Mouse (Mus musculus): ENCODE results near the gene Pou2f2.

Gene Pou2f2

GRCm38 (mm10) chr7:25088968-25089367 is 90.6 kb downstream of the Pou2f2 start:
- DNase-seq, result no peak

GRCm38 (mm10) chr7:25088531-25088930 is 91.0 kb downstream of the Pou2f2 start:
- DNase-seq, result no peak

- DNase-seq, result no peak
Measured at GRCm38 (mm10) chr7:25087972-25088371, 91.6 kb downstream of the Pou2f2 start.

- no peak for DNase-seq
Measured at GRCm38 (mm10) chr7:25087256-25087912, 92.1 kb downstream of the Pou2f2 start.

- no peak for DNase-seq
Measured at GRCm38 (mm10) chr7:25086656-25087055, 92.9 kb downstream of the Pou2f2 start.

- DNase-seq, result no peak
Measured at GRCm38 (mm10) chr7:25084621-25085020, 94.9 kb downstream of the Pou2f2 start.

GRCm38 (mm10) chr7:25082510-25082909 is 97.0 kb downstream of the Pou2f2 start:
- no peak for DNase-seq

- DNase-seq, result no peak
Measured at GRCm38 (mm10) chr7:25080431-25080830, 99.1 kb downstream of the Pou2f2 start.

GRCm38 (mm10) chr7:25079496-25080026 is 100.0 kb downstream of the Pou2f2 start:
- no peak for DNase-seq

GRCm38 (mm10) chr7:25077414-25077755 is 102.1 kb downstream of the Pou2f2 start:
- no peak for DNase-seq

- peak; percentile 97 to 99 for DNase-seq
Measured at GRCm38 (mm10) chr7:25076663-25077413, 102.7 kb downstream of the Pou2f2 start.

- DNase-seq, result no peak
Measured at GRCm38 (mm10) chr7:25076296-25076662, 103.2 kb downstream of the Pou2f2 start.

GRCm38 (mm10) chr7:25073924-25074323 is 105.6 kb downstream of the Pou2f2 start:
- no peak for DNase-seq

GRCm38 (mm10) chr7:25072716-25073390 is 106.7 kb downstream of the Pou2f2 start:
- DNase-seq, result no peak

- DNase-seq, result no peak
Measured at GRCm38 (mm10) chr7:25071979-25072715, 107.4 kb downstream of the Pou2f2 start, which contains the start of the genes Grik5 and Zfp574. TSS of gene Grik5 (minus strand) at chr7:25072346. TSS of gene Zfp574 (plus strand) at chr7:25072567.

- DNase-seq, result no peak
Measured at GRCm38 (mm10) chr7:25068724-25069123, 110.8 kb downstream of the Pou2f2 start.

- DNase-seq, result no peak
Measured at GRCm38 (mm10) chr7:25067909-25068656, 111.4 kb downstream of the Pou2f2 start.

GRCm38 (mm10) chr7:25067338-25067737 is 112.2 kb downstream of the Pou2f2 start:
- no peak for DNase-seq

- no peak for DNase-seq
Measured at GRCm38 (mm10) chr7:25063900-25064299, 115.6 kb downstream of the Pou2f2 start.

- no peak for DNase-seq
Measured at GRCm38 (mm10) chr7:25063346-25063745, 116.2 kb downstream of the Pou2f2 start.

- DNase-seq, result no peak
Measured at GRCm38 (mm10) chr7:25058836-25059235, 120.7 kb downstream of the Pou2f2 start.

- DNase-seq, result no peak
Measured at GRCm38 (mm10) chr7:25058394-25058793, 121.1 kb downstream of the Pou2f2 start.

All from thymus, adult 18-20 months (tissue).